Mouse (Mus musculus) kidney, adult 2 months (tissue): ENCODE measurements around the gene Slc26a10.

ENCODE experiments used
- CTCF ChIP-seq: fragments of 200-500 bp; conservative IDR thresholded peaks from 2 replicates; pipeline ENCODE4 v1.5.1; 2011; ENCODE audit warnings: low read depth, mild to moderate bottlenecking, control low read depth, low read length, moderate library complexity, mixed read lengths; ENCODE audit not compliant: insufficient read depth, insufficient read length
- POLR2A ChIP-seq: fragments of 200-500 bp; IDR thresholded peaks from one replicate; pipeline ENCODE4 v1.6.1; 2011; ENCODE audit warnings: low read depth, low read length, control low read depth

DNA sequence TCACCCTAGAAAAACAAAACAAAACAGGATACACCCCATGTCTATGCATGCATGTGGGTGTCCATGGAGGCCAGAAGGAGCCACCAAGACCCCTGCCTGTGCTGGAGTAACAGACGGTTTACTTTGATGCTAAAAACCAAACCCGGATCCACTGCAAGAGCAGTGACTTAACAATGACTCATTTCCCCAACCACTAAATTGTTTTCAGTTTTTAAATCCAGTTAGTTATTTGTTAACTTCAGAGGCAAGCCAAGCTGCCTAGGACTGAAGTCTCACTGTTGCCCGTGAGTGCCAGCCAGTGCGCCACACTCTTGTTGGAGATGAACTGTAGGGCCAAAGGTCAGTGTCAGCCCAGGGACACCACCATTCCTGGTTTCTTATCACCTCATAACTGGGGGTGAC is 30.0 kb downstream of the Slc26a10 start:
- TF ChIP-seq CTCF (no peak), POLR2A (no peak)
